Mouse (Mus musculus): ENCODE results near the gene Gtf2f2.
"Not testable (repeated sequence)": the region's sequence is repeated elsewhere in the genome, so short reads cannot be mapped to it uniquely, and the experiment has no call there.

Gtf2f2 gene

GRCm38 (mm10) chr14:75998082-75998481 lies 12.6 kb downstream of the Gtf2f2 start:
- no peak for DNase-seq (ENCODE audit: low spot score)

GRCm38 (mm10) chr14:75992371-75992770 lies 18.3 kb downstream of the Gtf2f2 start:
- no peak for DNase-seq (ENCODE audit: low spot score)

- no peak for DNase-seq (ENCODE audit: low spot score)
Measured at GRCm38 (mm10) chr14:75990936-75991335, 19.7 kb downstream of the Gtf2f2 start.

- DNase-seq (ENCODE audit: low spot score): no peak
Measured at GRCm38 (mm10) chr14:75989168-75989567, 21.5 kb downstream of the Gtf2f2 start.

- no peak for DNase-seq (ENCODE audit: low spot score)
Measured at GRCm38 (mm10) chr14:75986878-75987483, 23.7 kb downstream of the Gtf2f2 start.

- no peak for DNase-seq (ENCODE audit: low spot score)
Measured at GRCm38 (mm10) chr14:75985112-75985511, 25.6 kb downstream of the Gtf2f2 start.

- DNase-seq (ENCODE audit: low spot score): no peak
Measured at GRCm38 (mm10) chr14:75983891-75984290, 26.8 kb downstream of the Gtf2f2 start.

- DNase-seq (ENCODE audit: low spot score): no peak
Measured at GRCm38 (mm10) chr14:75981231-75981630, 29.4 kb downstream of the Gtf2f2 start.

- DNase-seq (ENCODE audit: low spot score): no peak
Measured at GRCm38 (mm10) chr14:75976107-75976506, 34.6 kb downstream of the Gtf2f2 start.

GRCm38 (mm10) chr14:75967291-75967690 lies 43.4 kb downstream of the Gtf2f2 start:
- no peak for DNase-seq (ENCODE audit: low spot score)

- DNase-seq (ENCODE audit: low spot score): no peak
Measured at GRCm38 (mm10) chr14:75964433-75964832, 46.2 kb downstream of the Gtf2f2 start.

- DNase-seq (ENCODE audit: low spot score): no peak
Measured at GRCm38 (mm10) chr14:75964000-75964399, 46.7 kb downstream of the Gtf2f2 start.

- DNase-seq (ENCODE audit: low spot score): no peak
Measured at GRCm38 (mm10) chr14:75963215-75963614, 47.5 kb downstream of the Gtf2f2 start.

- no peak for DNase-seq (ENCODE audit: low spot score)
Measured at GRCm38 (mm10) chr14:75962250-75962649, 48.4 kb downstream of the Gtf2f2 start.

GRCm38 (mm10) chr14:75954766-75955165 lies 55.9 kb downstream of the Gtf2f2 start, which contains the start of gene Kctd4:
Gene Kctd4 (plus strand): TSS chr14:75955009.
- no peak for DNase-seq (ENCODE audit: low spot score)

- no peak for DNase-seq (ENCODE audit: low spot score)
Measured at GRCm38 (mm10) chr14:75953011-75953410, 57.7 kb downstream of the Gtf2f2 start.

GRCm38 (mm10) chr14:75947674-75948073 lies 63.0 kb downstream of the Gtf2f2 start:
- no peak for DNase-seq (ENCODE audit: low spot score)

- no peak for DNase-seq (ENCODE audit: low spot score)
Measured at GRCm38 (mm10) chr14:75942365-75942764, 68.3 kb downstream of the Gtf2f2 start.

- DNase-seq (ENCODE audit: low spot score): no peak
Measured at GRCm38 (mm10) chr14:75941500-75941899, 69.2 kb downstream of the Gtf2f2 start.

- DNase-seq (ENCODE audit: low spot score): no peak
Measured at GRCm38 (mm10) chr14:75937714-75938113, 73.0 kb downstream of the Gtf2f2 start.

GRCm38 (mm10) chr14:75934359-75934758 lies 76.3 kb downstream of the Gtf2f2 start:
- DNase-seq (ENCODE audit: low spot score): no peak

GRCm38 (mm10) chr14:75931266-75931665 lies 79.4 kb downstream of the Gtf2f2 start:
- no peak for DNase-seq (ENCODE audit: low spot score)

GRCm38 (mm10) chr14:75929713-75930112 lies 81.0 kb downstream of the Gtf2f2 start:
- not testable (repeated sequence) for DNase-seq (ENCODE audit: low spot score)

GRCm38 (mm10) chr14:75923314-75924052 lies 87.2 kb downstream of the Gtf2f2 start:
- DNase-seq (ENCODE audit: low spot score): no peak
